Mouse (Mus musculus) forebrain, embryonic 12.5 days (tissue): ENCODE measurements around the gene Slc47a2. TPM values are rescaled to one million over a fixed set of nuclear protein-coding genes. Genes with fewer than 3 reads are reported as not detected.
A peak's percentile ranks its signal among the peaks of the same experiment; 100 is the strongest.
"Not testable (repeated sequence)": the region's sequence is repeated elsewhere in the genome, so short reads cannot be mapped to it uniquely, and the experiment has no call there.

Experiments used
- ATAC-seq: fragments of 200-750 bp; cut with Nextera tagmentation; 2 replicates; pipeline ENCODE4 v1.8.0; 2017; ENCODE audit warnings: moderate TSS enrichment; ENCODE audit not compliant: low FRiP score
- H3K27ac ChIP-seq: fragments of 300-500 bp; sonication (generic); 2 replicates; pipeline ENCODE4 v1.5.1; 2016; ENCODE audit warnings: mild to moderate bottlenecking
- H3K27me3 ChIP-seq: fragments of 300-500 bp; sonication (generic); 2 replicates; pipeline ENCODE4 v1.6.1; 2016; ENCODE audit warnings: mild to moderate bottlenecking
- H3K36me3 ChIP-seq: fragments of 300-500 bp; sonication (generic); replicated peaks from 2 replicates; pipeline ENCODE4 v1.6.1; 2016; ENCODE audit warnings: mild to moderate bottlenecking
- H3K4me1 ChIP-seq: fragments of 300-500 bp; sonication (generic); 2 replicates; pipeline ENCODE4 v1.6.1; 2016
- H3K4me2 ChIP-seq: fragments of 300-500 bp; sonication (generic); 2 replicates; pipeline ENCODE4 v1.6.1; 2016; ENCODE audit warnings: mild to moderate bottlenecking, moderate library complexity
- H3K4me3 ChIP-seq: fragments of 300-500 bp; sonication (generic); replicated peaks from 2 replicates; pipeline ENCODE4 v1.5.1; 2016; ENCODE audit warnings: mild to moderate bottlenecking
- H3K9ac ChIP-seq: fragments of 300-500 bp; sonication (generic); 2 replicates; pipeline ENCODE4 v1.6.1; 2016; ENCODE audit warnings: mild to moderate bottlenecking
- H3K9me3 ChIP-seq: fragments of 300-500 bp; sonication (generic); 2 replicates; pipeline ENCODE4 v1.6.1; 2016
- WGBS: fragments of 180-500 bp; shearing (Covaris S2); methylation state at CpG from one replicate; pipeline ENCODE4 v1.1.7; 2016; 5-methylcytosine and 5-hydroxymethylcytosine counted together
- polyA plus RNA-seq: library from polyadenylated mRNA; unstranded; fragments of >200 nt; fragmentation: Nextera tagmentation; extraction: Ambion mirVana; gene quantifications from 2 replicates; pipeline ENCODE4 v1.2.1, GENCODE M21; 2016

Gene Slc47a2
- polyA plus RNA-seq, 1 experiment from 2014 or later: not detected

DNA sequence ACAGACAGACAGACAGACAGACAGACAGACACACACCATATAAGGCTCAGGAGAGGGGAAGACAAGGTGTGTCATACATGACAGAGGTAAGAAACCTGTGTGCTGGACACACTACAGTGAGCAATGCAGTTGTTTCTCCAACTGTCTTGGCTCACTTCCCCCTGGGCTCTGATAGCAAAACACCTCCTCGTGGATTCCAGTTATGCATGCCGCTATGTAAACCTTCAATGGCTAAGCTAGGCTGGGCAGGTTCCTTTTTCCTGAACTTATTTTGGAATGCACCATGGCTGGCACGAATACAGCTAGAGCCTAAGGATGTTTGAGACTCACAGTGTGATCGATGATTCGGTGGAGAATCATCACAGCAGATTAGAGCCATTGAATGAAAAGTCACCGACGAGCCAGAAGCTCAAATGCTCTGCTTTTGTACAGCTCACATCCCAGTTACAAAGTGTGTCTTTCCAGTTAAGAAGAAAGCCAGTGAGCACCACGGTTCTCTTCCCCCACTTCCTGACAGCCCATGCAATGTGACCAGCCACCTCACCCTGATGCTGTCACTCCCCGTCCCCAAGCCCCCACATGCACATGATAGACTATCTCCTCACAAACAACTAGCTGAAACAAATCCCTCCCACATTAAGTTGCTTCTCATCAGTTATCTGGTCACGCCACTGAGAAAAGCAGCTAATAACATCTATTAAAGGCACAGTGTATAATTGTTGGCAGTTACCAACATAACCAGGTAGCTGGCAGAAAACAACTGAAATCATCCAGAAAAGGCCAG, 21.6 kb downstream of the Slc47a2 start:
- Histone ChIP-seq H3K4me1 (no peaks in the 10 kb centered on the region), H3K4me3 (no peak overlapping the region), H3K27ac (no peak overlapping the region), H3K9ac (no peak overlapping the region), H3K4me2 (no peak overlapping the region), H3K27me3 (no peaks in the 10 kb centered on the region), H3K9me3 (no peaks in the 10 kb centered on the region), H3K36me3 (no peaks in the 10 kb centered on the region)
- 76% methylated on average over 10 of the region's 10 CpGs for WGBS
- no peak for ATAC-seq

DNA sequence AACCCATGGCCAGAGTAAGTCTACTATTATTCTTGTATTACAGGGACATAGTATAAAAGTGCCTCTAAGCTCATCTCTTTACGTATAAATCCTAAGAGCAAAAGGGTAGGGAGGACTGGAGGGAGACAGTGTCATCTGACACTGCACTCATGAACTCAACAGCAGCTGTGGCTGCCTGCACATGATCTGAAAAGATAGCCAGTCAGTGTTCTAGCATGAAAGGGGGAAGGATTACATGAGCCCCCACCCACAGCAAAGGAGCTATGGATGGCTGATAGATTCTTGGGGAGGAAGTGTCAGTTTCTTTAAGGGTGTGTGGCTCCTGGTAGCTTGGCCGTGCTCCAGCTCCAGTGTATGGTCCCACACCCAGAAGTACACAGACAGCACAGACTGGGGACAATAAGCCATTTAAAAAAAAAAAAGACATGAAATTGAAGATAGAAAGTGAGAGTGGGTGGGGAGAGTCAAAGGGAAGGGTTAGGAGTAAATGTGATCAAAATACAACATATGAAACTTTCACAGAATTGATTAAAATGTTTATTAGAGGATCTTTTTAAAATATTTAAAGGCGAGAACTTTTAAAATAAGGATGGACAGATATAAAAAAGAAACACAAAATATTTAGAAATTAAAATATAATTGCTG, 22.6 kb downstream of the Slc47a2 start:
- Histone ChIP-seq H3K27me3 (no peaks in the 10 kb centered on the region), H3K4me3 (no peak overlapping the region), H3K27ac (no peak overlapping the region), H3K9ac (no peak overlapping the region), H3K4me2 (no peak overlapping the region), H3K4me1 (no peaks in the 10 kb centered on the region), H3K36me3 (no peaks in the 10 kb centered on the region), H3K9me3 (no peaks in the 10 kb centered on the region)
- WGBS: 84% methylated on average over 3 of the region's 3 CpGs
- no peak for ATAC-seq

DNA sequence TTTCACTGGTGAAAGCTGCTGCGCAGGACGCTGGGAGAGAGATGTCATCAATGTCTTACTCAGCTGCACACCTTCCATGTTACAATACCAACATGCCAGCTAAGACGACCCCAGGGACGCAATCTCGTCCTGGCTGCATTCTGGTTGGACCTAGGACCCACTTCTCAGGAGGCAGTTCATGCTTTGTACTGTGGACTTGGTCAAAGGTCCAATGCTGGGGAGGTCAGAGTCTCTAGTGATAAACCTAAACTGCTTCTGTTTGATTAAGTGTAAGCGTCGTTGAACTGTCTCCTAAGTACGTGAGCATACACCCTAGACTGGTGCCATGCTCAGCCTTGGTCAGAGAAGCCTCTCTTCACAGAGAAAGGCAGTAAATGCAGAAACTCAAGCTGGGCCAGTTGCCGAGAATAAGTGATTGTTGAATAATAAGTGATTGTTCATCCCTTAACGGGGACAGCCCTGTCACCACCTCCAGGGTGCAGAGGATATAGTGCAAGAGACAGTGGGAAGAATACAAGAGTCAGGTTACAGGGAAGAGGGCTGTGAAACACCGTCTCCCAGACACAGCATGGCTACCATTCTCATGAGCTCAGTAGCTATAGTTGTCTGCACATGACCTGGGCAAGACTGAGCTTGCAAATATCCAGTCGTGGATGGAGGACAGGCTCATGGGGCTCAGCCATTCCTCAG, 23.3 kb downstream of the Slc47a2 start:
- H3K9ac ChIP-seq: no peak overlapping the region
- no peak overlapping the region for H3K4me2 ChIP-seq
- H3K27me3 ChIP-seq: no peaks in the 10 kb centered on the region
- H3K36me3 ChIP-seq: no peaks in the 10 kb centered on the region
- H3K9me3 ChIP-seq: no peaks in the 10 kb centered on the region
- H3K4me3 ChIP-seq: no peak overlapping the region
- no peak overlapping the region for H3K27ac ChIP-seq
- no peaks in the 10 kb centered on the region for H3K4me1 ChIP-seq
- no peak for ATAC-seq
- 67% methylated on average over 12 of the region's 12 CpGs for WGBS

DNA sequence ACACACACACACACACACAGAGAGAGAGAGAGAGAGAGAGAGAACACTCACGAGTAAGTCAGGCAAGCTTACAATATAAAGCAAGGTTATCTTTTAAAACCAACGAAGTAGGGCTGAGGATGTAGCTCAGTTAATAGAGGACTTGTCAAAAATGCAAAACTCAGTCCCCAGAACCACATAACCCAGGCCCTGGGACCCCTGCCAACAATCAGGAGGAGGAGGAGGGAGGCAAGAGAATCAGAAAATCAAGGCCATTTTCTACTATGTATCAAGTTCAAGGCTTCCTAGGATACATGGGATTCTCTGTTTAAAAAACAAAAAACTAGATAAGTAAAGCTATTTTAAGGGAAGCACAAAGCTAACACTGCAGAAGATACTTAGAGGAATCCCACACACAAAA, 25.8 kb downstream of the Slc47a2 start:
- ATAC-seq: no peak
- H3K27ac ChIP-seq: no peak overlapping the region
- no peak overlapping the region for H3K9ac ChIP-seq
- no peak overlapping the region for H3K4me2 ChIP-seq
- 84% methylated on average over 2 of the region's 2 CpGs for WGBS
- no peak overlapping the region for H3K4me3 ChIP-seq
- H3K4me1 ChIP-seq: no peaks in the 10 kb centered on the region
- H3K9me3 ChIP-seq: no peaks in the 10 kb centered on the region
- H3K27me3 ChIP-seq: no peaks in the 10 kb centered on the region
- no peaks in the 10 kb centered on the region for H3K36me3 ChIP-seq

DNA sequence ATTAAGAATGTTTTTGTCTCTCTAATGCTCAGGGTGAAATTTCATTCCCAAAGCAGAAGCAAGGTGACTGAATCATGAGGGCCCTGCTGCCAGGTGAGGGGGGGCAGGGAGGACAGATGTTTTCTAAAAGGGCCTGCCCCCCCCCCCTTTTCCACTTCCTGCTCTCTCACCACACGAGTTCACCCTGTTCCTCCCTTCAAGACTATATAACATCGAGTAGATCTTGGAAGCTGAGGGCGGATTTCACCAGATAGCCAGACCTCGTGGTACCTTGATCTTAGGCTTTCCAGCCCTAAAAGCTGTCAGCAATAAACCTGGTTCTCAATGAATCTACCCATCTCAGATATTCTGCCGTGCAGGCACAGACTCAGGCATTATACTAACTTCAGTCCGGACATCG, 32.3 kb downstream of the Slc47a2 start:
- H3K36me3 ChIP-seq: no peaks in the 10 kb centered on the region
- no peak overlapping the region for H3K4me2 ChIP-seq
- 0 out of 2 replicates have a peak, but pooled peaks cover 5% of the 10 kb centered on the region for H3K27me3 ChIP-seq
- H3K9ac ChIP-seq: no peak overlapping the region
- H3K9me3 ChIP-seq: no peaks in the 10 kb centered on the region
- no peak overlapping the region for H3K27ac ChIP-seq
- no peaks in the 10 kb centered on the region for H3K4me1 ChIP-seq
- H3K4me3 ChIP-seq: no peak overlapping the region
- ATAC-seq: no peak
- 81% methylated on average over 7 of the region's 7 CpGs for WGBS

DNA sequence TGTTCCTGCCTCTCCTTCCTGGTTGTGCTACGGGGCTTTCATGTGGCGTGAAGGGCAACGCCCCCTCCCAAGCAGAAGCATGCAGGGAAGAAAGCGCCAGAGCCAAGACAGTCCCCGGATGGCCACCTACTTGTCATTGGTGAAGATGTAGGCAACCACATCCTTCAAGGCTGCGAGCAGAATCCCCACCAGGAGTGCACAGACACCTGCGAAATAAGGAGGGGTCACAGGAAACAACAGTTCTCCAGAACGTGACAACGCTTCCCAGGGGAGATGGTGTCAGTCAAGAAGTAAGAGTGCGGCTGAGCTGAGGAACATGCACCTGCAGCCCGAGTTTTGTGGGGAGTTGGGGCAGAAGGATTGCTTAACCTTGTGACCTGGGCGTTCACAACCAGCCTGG, 32.8 kb downstream of the Slc47a2 start:
- Histone ChIP-seq H3K4me2 (no peak overlapping the region), H3K4me1 (no peaks in the 10 kb centered on the region), H3K9ac (no peak overlapping the region), H3K9me3 (no peaks in the 10 kb centered on the region), H3K4me3 (no peak overlapping the region), H3K27ac (no peak overlapping the region), H3K36me3 (no peaks in the 10 kb centered on the region), H3K27me3 (0 out of 2 replicates have a peak, but pooled peaks cover 5% of the 10 kb centered on the region)
- no peak for ATAC-seq
- 69% methylated on average over 12 of the region's 12 CpGs for WGBS

DNA sequence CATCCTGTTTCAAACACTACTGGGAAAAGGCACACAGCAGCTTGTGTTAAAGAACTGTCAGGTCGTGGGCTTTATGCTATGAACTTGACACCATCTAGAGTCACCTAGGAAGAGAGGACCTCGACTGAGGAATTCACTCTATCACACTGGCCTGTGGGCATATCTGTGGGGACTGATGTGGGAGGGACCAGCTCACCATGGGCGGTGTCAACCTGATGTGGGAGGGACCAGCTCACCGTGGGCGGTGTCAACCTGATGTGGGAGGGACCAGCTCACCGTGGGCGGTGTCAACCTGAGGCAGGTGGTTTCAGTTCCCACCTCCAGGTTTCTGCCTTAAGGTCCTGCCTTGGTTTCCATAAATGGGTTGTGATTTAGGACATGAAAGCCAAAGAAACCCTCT, 34.9 kb downstream of the Slc47a2 start:
- Histone ChIP-seq H3K4me1 (no peaks in the 10 kb centered on the region), H3K9ac (no peak overlapping the region), H3K36me3 (no peaks in the 10 kb centered on the region), H3K27ac (no peak overlapping the region), H3K27me3 (0 out of 2 replicates have a peak, but pooled peaks cover 5% of the 10 kb centered on the region), H3K4me2 (no peak overlapping the region), H3K4me3 (no peak overlapping the region), H3K9me3 (no peaks in the 10 kb centered on the region)
- 37% methylated on average over 7 of the region's 7 CpGs for WGBS
- ATAC-seq: no peak

DNA sequence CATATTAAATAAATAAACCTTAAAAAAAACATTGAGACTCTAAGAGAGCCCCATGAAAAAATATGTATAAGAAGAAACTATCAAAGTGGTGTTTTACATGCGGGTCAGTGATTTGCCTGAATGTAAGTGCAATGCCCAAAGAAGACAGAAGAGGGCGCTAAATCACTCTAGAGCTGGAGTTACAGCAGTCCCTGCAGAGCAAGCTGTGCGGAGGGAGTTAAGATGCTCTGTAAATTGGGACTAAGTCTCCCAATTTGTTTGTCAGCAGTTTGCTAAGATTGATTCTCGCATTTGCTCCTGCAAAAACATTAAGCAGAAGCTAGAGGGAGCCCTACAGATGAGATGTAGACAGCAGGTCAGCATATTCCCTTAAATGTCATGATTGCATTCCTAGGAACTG, 37.3 kb downstream of the Slc47a2 start:
- no peaks in the 10 kb centered on the region for H3K9me3 ChIP-seq
- no peak overlapping the region for H3K27ac ChIP-seq
- no peak for ATAC-seq
- 73% methylated on average over 4 of the region's 4 CpGs for WGBS
- H3K27me3 ChIP-seq: 0 out of 2 replicates have a peak, but pooled peaks cover 5% of the 10 kb centered on the region
- no peak overlapping the region for H3K9ac ChIP-seq
- H3K4me2 ChIP-seq: no peak overlapping the region
- H3K36me3 ChIP-seq: no peaks in the 10 kb centered on the region
- H3K4me1 ChIP-seq: peaks cover 6% of the 10 kb centered on the region
- no peak overlapping the region for H3K4me3 ChIP-seq

DNA sequence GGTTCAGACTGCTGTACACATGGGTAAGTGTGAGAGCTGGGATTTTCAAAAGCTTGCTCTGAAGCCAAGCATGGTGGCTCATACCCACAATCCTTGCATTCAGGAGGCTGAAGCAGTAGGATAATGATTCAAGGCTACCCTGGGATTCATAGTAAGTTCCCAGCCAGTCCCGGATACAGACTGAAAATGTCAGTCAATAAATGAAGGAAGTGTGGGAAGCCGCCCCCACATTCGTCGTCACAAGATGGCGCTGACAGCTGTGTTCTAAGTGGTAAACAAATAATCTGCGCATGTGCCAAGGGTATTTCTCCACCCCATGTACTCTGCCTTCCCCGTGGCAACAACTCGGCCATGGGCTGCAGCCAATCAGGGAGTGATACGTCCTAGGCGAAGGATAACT, 38.1 kb downstream of the Slc47a2 start:
- H3K27ac ChIP-seq, ATAC-seq, H3K4me3 ChIP-seq, H3K9ac ChIP-seq, H3K4me2 ChIP-seq, H3K4me1 ChIP-seq, H3K36me3 ChIP-seq, H3K9me3 ChIP-seq, H3K27me3 ChIP-seq: not testable (repeated sequence)
- 95% methylated on average over 6 of the region's 10 CpGs for WGBS

DNA sequence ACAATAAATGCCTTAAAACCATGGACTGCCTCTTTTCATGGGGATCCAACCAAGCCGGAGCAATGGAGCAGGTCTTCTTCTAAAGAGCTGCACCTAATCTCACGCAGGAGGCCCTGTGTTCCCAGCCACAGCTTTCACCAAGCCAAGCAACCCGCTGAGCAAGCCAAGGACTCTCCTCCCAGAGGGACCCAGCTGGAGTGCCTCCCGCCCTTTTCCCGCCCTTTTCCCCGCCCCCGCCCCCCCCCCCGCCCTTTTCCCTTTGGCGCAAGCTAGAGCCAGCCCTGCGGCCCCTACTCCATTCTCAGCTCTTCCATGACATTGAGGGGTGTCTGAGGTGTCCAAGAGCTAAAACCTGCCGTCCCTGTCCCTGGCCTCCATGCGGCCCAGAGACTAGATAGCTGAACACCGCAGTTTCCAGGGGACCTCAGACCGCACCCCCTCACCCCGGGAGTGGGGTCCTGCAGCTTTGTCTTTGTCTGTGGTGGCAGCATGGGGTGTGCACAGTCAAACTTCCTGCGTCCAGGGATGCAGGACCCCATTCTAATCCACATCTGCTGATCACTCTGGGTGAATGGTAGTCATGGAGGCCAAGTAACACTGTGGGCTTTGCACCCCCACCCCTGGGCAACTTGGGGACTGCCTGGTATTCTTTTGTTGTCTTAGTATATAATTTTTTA, 41.8 kb downstream of the Slc47a2 start:
- Histone ChIP-seq H3K36me3 (no peaks in the 10 kb centered on the region), H3K9me3 (no peaks in the 10 kb centered on the region), H3K27me3 (no peaks in the 10 kb centered on the region), H3K4me3 (no peak overlapping the region), H3K4me1 (peaks cover 6% of the 10 kb centered on the region), H3K4me2 (peak overlapping the region; percentile 36), H3K9ac (no peak overlapping the region), H3K27ac (no peak overlapping the region)
- ATAC-seq: no peak
- WGBS: 10% methylated on average over 15 of the region's 16 CpGs

DNA sequence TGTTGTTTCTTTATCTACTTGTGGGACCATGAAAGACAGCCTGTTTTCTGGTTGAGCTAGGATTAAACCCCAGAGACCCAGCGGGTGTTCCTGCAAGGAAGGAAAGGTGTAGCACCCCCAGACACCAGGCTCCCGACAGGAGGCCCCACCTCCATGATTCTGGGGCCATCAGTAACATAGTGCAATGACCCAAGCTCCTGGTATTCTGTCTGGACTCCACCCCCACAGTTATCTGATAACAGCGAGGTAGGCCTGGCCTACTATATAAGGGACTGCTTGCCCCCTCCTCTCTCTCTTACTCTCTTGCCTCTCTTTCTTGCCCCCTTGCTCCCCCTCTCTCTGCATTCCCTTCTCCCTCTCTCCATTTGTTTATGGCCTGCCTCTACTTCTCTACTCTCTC, 42.5 kb downstream of the Slc47a2 start:
- Histone ChIP-seq H3K9me3 (no peaks in the 10 kb centered on the region), H3K36me3 (no peaks in the 10 kb centered on the region), H3K4me2 (no peak overlapping the region), H3K27me3 (no peaks in the 10 kb centered on the region), H3K4me1 (peaks cover 6% of the 10 kb centered on the region), H3K9ac (no peak overlapping the region), H3K27ac (no peak overlapping the region), H3K4me3 (no peak overlapping the region)
- 66% methylated on average over 3 of the region's 3 CpGs for WGBS
- ATAC-seq: no peak

DNA sequence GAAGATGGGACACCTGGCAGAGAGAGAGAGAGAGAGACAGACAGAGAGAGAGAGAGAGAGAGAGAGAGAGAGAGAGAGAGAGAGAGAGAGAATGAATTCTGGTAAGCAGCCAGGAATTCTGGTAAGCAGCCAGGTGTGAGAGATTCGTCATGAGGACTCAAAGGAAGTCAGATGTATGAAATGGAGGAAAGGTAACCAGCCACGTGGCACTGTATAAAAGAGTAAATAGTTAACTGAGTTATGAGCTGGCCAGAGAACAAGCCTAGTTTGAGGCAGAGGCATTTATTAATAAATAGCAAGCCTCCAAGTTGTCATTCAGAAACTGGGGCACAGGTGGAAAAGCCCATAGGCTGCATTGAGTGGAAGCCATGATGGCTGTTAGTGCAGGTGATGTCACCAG, 44.8 kb downstream of the Slc47a2 start:
- no peak for ATAC-seq
- WGBS: 90% methylated on average over 2 of the region's 2 CpGs
- H3K9ac ChIP-seq: no peak overlapping the region

More for the DNA sequence above, 44.8 kb downstream of the Slc47a2 start:
- Histone ChIP-seq H3K9me3 (no peaks in the 10 kb centered on the region), H3K27ac (no peak overlapping the region), H3K4me2 (no peak overlapping the region), H3K36me3 (no peaks in the 10 kb centered on the region), H3K27me3 (no peaks in the 10 kb centered on the region), H3K4me3 (no peak overlapping the region), H3K4me1 (peaks cover 6% of the 10 kb centered on the region)
